Mouse (Mus musculus): ENCODE measurements around the gene Hdac10.

The Hdac10 gene

DNA sequence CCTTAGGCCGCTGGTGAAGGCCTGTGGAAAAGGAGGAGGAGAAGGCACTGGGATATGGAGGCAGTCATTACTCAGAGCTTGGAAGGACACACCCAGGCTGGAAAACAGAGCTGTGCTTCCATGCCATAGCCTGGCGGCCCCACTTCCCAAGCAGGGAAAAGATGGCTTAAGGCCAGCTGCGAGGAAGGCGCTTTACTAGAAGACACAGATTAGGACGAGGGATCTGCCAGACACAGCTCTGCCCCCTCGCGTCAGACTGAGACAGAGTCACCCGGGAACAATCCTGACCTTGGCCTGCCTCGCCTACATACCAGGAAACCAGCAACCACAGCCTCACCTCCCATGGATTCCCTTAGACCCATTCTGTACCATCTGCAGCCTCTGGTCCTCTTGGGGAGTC lies 18.4 kb downstream of the Hdac10 start:
- ChIA-PET POLR2A (interaction anchor here in 3 of 4 experiments (0.7 to 4.0 kb wide), 11 partner anchors 8 to 282 kb away, joined by 3 to 21 read pairs (median 4); partner anchors contain the start of genes Tubgcp6 (in 2 of the 3), Hdac10 (in 1 of the 3) and Selenoo (in 1 of the 3)), CTCF (interaction anchor here (0.5 to 2.4 kb wide), 11 partner anchors 11 to 1074 kb away, joined by 3 to 14 read pairs (median 4); partner anchors contain the start of genes Hdac10 (in 2 of the 4), Alg12 (in 1 of the 4), Selenoo (in 1 of the 4) and Tubgcp6 (in 1 of the 4))

- CTCF ChIA-PET, result interaction anchor here in 1 of 4 experiments (0.8 kb wide), 1 partner anchor 12 kb away, joined by 3 read pairs; no protein-coding TSS in a partner anchor
- POLR2A ChIA-PET, result interaction anchor here in 1 of 4 experiments (0.7 kb wide), 1 partner anchor 335 kb away, joined by 3 read pairs; no protein-coding TSS in a partner anchor
These were observed 21.5 kb downstream of the Hdac10 start for GRCm38 (mm10) chr15:89106976-89107375.

DNA sequence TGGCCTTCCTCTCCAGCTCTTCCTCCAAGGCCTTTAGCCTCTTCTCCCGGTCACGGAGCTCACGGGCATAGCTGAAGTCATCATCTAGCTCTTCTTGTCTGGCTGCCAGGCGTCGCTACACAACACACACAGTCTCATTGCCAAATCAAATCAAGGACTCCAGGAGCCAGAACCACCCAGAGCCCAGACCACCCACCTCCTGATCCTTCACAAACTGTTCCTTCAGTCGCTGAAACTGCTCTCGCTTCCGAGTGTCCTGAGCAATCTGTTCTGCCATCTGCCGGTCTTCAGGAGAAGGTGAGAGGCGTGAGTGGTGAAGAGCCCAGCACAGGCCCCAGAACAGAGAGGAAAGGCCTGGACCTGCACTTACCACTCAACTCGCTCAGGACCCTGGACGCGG lies 22.4 kb downstream of the Hdac10 start:
- CTCF ChIA-PET, result interaction anchor here in 3 of 4 experiments (0.8 to 1.2 kb wide), 4 partner anchors 12 to 278 kb away, joined by 3 to 4 read pairs (median 3); partner anchors contain the start of gene Dennd6b (in 1 of the 3)
- POLR2A ChIA-PET, result interaction anchor here in 1 of 4 experiments (0.6 kb wide), 1 partner anchor 31 kb away, joined by 6 read pairs; the partner anchor contains the start of gene Trabd

- CTCF ChIA-PET, result interaction anchor here in 1 of 4 experiments (0.6 kb wide), 1 partner anchor 20 kb away, joined by 3 read pairs; no protein-coding TSS in a partner anchor
- POLR2A ChIA-PET, result interaction anchor here in 2 of 4 experiments (0.6 to 1.4 kb wide), 4 partner anchors 15 to 109 kb away, joined by 3 to 5 read pairs (median 3); partner anchors contain the start of genes Selenoo (in 1 of the 2) and Tubgcp6 (in 1 of the 2)
These were observed 24.1 kb downstream of the Hdac10 start for GRCm38 (mm10) chr15:89104425-89104824.

GRCm38 (mm10) chr15:89103921-89104320 lies 24.6 kb downstream of the Hdac10 start:
- ChIA-PET CTCF (interaction anchor here in 2 of 4 experiments (0.6 kb wide), 2 partner anchors 105 to 303 kb away, joined by 4 to 8 read pairs; no protein-coding TSS in a partner anchor), POLR2A (interaction anchor here in 2 of 4 experiments (0.6 to 1.4 kb wide), 4 partner anchors 15 to 109 kb away, joined by 3 to 5 read pairs (median 3); partner anchors contain the start of genes Selenoo (in 1 of the 2) and Tubgcp6 (in 1 of the 2))

GRCm38 (mm10) chr15:89102646-89103045 lies 25.9 kb downstream of the Hdac10 start:
- CTCF ChIA-PET, result interaction anchor here in 1 of 4 experiments (0.5 kb wide), 1 partner anchor 71 kb away, joined by 3 read pairs; no protein-coding TSS in a partner anchor
- POLR2A ChIA-PET, result interaction anchor here in 1 of 4 experiments (1.1 to 2.4 kb wide), 4 partner anchors 7 to 37 kb away, joined by 3 to 12 read pairs (median 6); partner anchors contain the start of gene Selenoo

DNA sequence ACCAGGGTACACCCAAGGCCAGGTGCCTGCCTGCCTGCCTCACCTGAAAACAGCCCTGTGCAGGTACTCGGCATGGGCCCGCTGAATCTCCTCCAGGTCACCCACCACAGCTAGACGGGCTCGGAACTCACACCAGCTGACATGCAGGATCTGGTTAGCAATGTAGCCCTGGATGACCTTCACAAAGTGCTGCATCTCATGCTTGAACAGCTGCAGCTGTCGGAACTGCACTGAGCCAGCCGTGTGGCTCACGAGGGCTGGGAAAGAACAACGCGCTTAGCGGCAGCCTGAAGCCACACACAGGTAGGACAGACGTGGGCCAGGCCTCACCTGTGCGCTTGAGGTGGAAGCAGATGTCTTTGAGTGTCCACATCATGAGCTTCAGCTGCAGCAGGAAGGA lies 27.7 kb downstream of the Hdac10 start:
- ChIA-PET POLR2A (interaction anchor here in 2 of 4 experiments (0.8 to 2.4 kb wide), 4 partner anchors 10 to 39 kb away, joined by 3 to 12 read pairs (median 6); partner anchors contain the start of genes Mapk12 (in 1 of the 2) and Selenoo (in 1 of the 2)), CTCF (interaction anchor here in 3 of 4 experiments (0.6 to 1.3 kb wide), 4 partner anchors 27 to 179 kb away, joined by 3 to 5 read pairs (median 4); partner anchors contain the start of gene Ppp6r2 (in 1 of the 3))

DNA sequence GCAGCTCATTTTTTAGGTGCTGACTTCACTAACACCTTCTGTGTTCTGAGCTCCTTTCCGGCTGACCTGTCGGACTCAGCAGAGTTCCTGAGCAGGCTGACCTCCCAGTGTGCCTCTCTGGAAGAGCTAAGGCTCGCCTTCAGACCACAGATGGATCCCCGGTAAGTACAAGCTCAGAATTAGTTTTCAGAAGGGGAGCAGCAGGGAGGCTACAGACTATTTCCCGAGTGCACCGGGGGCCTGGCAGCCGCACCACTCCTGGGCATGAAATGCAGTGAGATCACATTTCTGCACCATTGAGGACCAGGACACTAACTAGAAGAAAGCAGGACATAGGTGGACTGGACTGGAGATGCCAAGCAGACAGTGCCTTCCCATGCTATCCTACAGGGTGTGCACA lies 29.9 kb downstream of the Hdac10 start:
- CTCF ChIA-PET, result interaction anchor here in 2 of 4 experiments (0.6 to 2.0 kb wide), 3 partner anchors 11 to 217 kb away, joined by 4 to 6 read pairs (median 6); partner anchors contain the start of genes Hdac10 (in 1 of the 2) and Sbf1 (in 1 of the 2)
- POLR2A ChIA-PET, result interaction anchor here in 3 of 4 experiments (1.0 to 3.4 kb wide), 7 partner anchors 9 to 235 kb away, joined by 3 to 21 read pairs (median 6); partner anchors contain the start of gene Selenoo (in 2 of the 3)

DNA sequence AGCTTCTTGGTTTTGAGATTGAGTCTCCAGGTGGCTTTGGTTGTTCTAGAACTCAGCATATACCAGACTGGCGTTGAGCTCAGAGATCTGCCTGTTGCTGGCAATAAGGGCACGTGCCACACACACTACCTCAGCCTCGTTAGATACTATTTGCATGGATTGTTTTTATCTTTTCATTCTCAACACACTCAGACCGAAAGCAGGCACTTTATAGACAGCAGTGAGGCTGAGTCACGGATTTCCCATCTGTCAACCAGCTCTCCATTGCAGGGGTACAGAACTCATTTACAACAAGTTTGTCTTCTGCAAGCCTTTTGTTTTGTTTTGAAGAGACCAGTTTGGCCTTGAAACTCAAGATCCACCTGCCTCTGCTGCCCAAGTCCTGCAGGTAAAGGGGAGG lies 31.1 kb downstream of the Hdac10 start:
- CTCF ChIA-PET, result interaction anchor here in 1 of 4 experiments (0.6 kb wide), 1 partner anchor 132 kb away, joined by 3 read pairs; no protein-coding TSS in a partner anchor
- POLR2A ChIA-PET, result interaction anchor here in 3 of 4 experiments (0.7 to 3.4 kb wide), 4 partner anchors 8 to 13 kb away, joined by 4 to 21 read pairs (median 8); partner anchors contain the start of gene Selenoo (in 3 of the 3)

GRCm38 (mm10) chr15:89092181-89092580 lies 36.3 kb downstream of the Hdac10 start:
- POLR2A ChIA-PET, result interaction anchor here in 3 of 4 experiments (0.6 to 1.6 kb wide), 5 partner anchors 9 to 544 kb away, joined by 3 to 4 read pairs (median 3); partner anchors contain the start of gene Tubgcp6 (in 2 of the 3)

DNA sequence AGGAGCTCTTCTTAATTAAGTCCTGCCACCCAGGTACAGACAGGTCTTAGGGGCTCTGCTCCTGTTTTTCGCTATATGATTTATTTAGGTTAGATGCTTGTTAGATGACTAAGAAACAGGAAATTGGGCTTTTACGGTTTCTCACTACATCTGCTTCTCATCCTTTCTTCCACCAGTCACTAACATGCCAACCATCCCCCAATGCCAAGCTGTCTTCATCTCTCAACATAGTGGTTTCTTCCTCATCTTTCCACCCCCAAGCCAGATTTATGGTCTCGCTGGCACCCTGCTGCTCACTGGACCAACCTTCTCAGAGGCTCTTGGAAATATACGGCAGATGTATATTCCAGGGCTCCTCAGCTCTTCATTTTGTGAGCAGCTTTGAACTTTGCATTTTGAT lies 37.8 kb downstream of the Hdac10 start:
- POLR2A ChIA-PET, result interaction anchor here in 3 of 4 experiments (0.6 to 3.6 kb wide), 8 partner anchors 11 to 340 kb away, joined by 3 to 12 read pairs (median 6); no protein-coding TSS in a partner anchor
- CTCF ChIA-PET, result interaction anchor here (0.6 to 1.0 kb wide), 7 partner anchors 11 to 342 kb away, joined by 3 to 17 read pairs (median 4); no protein-coding TSS in a partner anchor

More at GRCm38 (mm10) chr15:89092181-89092580, 36.3 kb downstream of the Hdac10 start:
- CTCF ChIA-PET, result interaction anchor here in 1 of 4 experiments (0.5 to 2.4 kb wide), 3 partner anchors 104 to 282 kb away, joined by 3 to 5 read pairs (median 4); partner anchors contain the start of gene Dennd6b

- POLR2A ChIA-PET, result interaction anchor here (0.6 to 3.6 kb wide), 23 partner anchors 8 to 213 kb away, joined by 3 to 12 read pairs (median 3); partner anchors contain the start of genes Mapk12 (in 1 of the 4) and Panx2 (in 1 of the 4)
- CTCF ChIA-PET, result interaction anchor here (0.5 to 1.3 kb wide), 8 partner anchors 13 to 262 kb away, joined by 3 to 6 read pairs (median 4); partner anchors contain the start of genes Dennd6b (in 1 of the 4) and Hdac10 (in 1 of the 4)
These were observed 39.0 kb downstream of the Hdac10 start for GRCm38 (mm10) chr15:89089248-89090051.

DNA sequence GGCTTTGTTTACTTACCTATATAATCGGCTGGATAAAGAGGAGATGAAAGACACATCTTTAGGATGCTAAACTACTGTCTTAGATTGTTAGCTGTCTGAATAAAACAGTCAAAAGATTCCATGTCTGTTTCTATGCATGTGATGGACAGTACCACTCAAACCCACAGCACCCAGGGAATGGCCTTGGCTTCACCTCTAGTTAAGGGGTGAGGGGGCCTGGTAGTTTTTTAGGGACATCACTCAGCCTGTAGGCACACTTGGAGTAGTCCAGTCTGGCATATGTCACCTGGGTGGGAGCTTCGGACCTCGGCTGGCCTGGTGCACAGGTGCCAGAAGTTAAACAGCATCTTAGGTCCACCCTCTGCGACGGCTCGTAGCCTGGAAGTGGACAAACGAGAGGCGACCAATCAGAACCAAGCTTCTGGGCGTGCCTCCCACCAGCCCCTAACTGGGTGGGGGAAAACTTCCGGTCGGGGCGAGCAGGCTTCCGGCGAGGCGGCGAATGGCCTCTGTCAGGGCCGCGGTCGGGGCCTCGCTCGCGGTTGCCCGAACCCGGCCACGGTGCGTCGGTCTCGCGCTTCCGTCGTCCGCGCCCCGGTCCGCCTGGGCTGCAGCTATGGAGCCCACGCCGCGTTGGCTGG lies 39.8 kb downstream of the Hdac10 start, which contains the start of gene Selenoo:
Gene Selenoo, plus strand, starts transcription at position 478 of the 641 bp plus-strand sequence.
- ChIA-PET CTCF (interaction anchor here (0.5 to 1.3 kb wide), 9 partner anchors 12 to 261 kb away, joined by 3 to 6 read pairs (median 3); partner anchors contain the start of genes Dennd6b (in 1 of the 4) and Hdac10 (in 1 of the 4)), POLR2A (interaction anchor here (0.6 to 3.6 kb wide), 25 partner anchors 9 to 212 kb away, joined by 3 to 12 read pairs (median 3); partner anchors contain the start of genes Mapk12 (in 1 of the 4) and Panx2 (in 1 of the 4))

- CTCF ChIA-PET, result no interaction called here
- POLR2A ChIA-PET, result interaction anchor here in 2 of 4 experiments (0.6 to 1.3 kb wide), 3 partner anchors 8 to 217 kb away, joined by 3 to 5 read pairs (median 4); no protein-coding TSS in a partner anchor
These were observed 43.7 kb downstream of the Hdac10 start for GRCm38 (mm10) chr15:89084826-89085225.

- CTCF ChIA-PET, result no interaction called here
- POLR2A ChIA-PET, result interaction anchor here in 2 of 4 experiments (0.6 to 1.1 kb wide), 2 partner anchors 9 to 216 kb away, joined by 3 to 4 read pairs; no protein-coding TSS in a partner anchor
These were observed 44.6 kb downstream of the Hdac10 start for GRCm38 (mm10) chr15:89083906-89084305.

DNA sequence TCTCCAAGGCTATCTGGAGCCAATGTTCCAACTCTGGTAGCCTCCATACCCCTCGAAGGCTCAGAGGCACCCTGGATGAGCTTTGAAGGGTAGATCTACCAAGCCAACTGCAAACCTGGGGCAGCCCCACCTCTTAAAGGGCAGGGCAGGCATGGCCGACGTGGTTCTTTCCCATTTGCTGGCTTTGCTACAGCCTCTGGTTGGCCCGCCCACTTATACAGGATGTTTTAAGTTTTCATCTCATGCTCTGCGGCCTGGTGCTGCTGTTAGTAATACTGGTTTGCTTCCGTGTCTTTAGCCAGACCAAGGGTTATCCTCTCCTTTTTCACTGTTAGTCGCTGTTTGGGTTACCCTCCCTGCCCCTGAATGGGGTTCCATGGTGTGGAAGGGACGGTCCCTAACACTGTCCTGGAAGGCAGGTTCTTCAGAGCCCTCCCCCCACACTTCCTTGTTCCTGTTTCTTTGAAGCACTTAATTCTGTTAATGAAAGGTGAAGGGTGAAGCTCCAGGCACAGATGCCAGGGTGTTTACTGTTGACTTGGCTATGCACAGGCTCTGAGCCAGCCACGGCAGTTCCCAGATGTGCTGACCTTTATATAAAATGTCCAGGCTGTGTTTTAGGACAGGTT lies 50.2 kb downstream of the Hdac10 start:
- ChIA-PET CTCF (interaction anchor here in 1 of 4 experiments (0.6 kb wide), 1 partner anchor 209 kb away, joined by 3 read pairs; no protein-coding TSS in a partner anchor), POLR2A (interaction anchor here in 1 of 4 experiments (1.0 to 1.2 kb wide), 2 partner anchors 20 to 21 kb away, joined by 3 to 4 read pairs; no protein-coding TSS in a partner anchor)
